8 mouse cellular contexts compared by ENCODE assay signal in genomic region chr5:38039796-38040195, GRCm38 (mm10). TPM values are rescaled to one million over a fixed set of nuclear protein-coding genes. Genes with fewer than 3 reads are reported as not detected.
DNase-seq lines count a peak whose midpoint lies in the region; ATAC-seq and TF ChIP-seq lines count a peak whose summit lies in the region.

No protein-coding gene starts in this region.

- H3K4me2 ChIP-seq in kidney, embryonic 15.5 days, result peak overlapping the region; percentile 86
- H3K4me2 ChIP-seq in hindbrain, postnatal 0 days (ENCODE audit: low read depth, low read length), result peak overlapping the region; percentile 75
- H3K4me2 ChIP-seq in midbrain, embryonic 14.5 days (ENCODE audit: low read length), result peak overlapping the region; percentile 79

- WGBS in kidney, embryonic 15.5 days, result 28% methylated on average over 9 of the region's 9 CpGs
- WGBS in hindbrain, postnatal 0 days, result 26% methylated on average over 9 of the region's 9 CpGs
- WGBS in midbrain, embryonic 14.5 days, result 28% methylated on average over 9 of the region's 9 CpGs

- no peak for DNase-seq in kidney, postnatal 10 days
- no peak for DNase-seq in hindbrain, postnatal 0 days (ENCODE audit: low spot score)
- DNase-seq in midbrain, embryonic 14.5 days, result no peak
- no peak for DNase-seq in gastrocnemius, postnatal 10 days
- no peak for DNase-seq in layer of hippocampus, postnatal 36 days
- DNase-seq in kidney, postnatal 14 days, result no peak

- H3K4me3 ChIP-seq in kidney, embryonic 15.5 days (replicated peaks), result peak overlapping the region; percentile 96
- peak overlapping the region; percentile 81 for H3K4me3 ChIP-seq in cortical plate, adult 2 months (ENCODE audit: insufficient read depth, low read length)
- H3K4me3 ChIP-seq in hindbrain, postnatal 0 days (ENCODE audit: low read length), result peak overlapping the region; percentile 95
- H3K4me3 ChIP-seq in midbrain, embryonic 14.5 days (replicated peaks; ENCODE audit: low read depth, low read length), result peak overlapping the region; percentile 61

- no peaks in the 10 kb centered on the region for H3K9me3 ChIP-seq in kidney, embryonic 15.5 days (replicated peaks)
- H3K9me3 ChIP-seq in hindbrain, postnatal 0 days (ENCODE audit: low read length), result no peaks in the 10 kb centered on the region
- no peaks in the 10 kb centered on the region for H3K9me3 ChIP-seq in midbrain, embryonic 14.5 days (ENCODE audit: control insufficient read depth, low read length)

- no peak for TF ChIP-seq CTCF in cortical plate, adult 2 months (IDR thresholded peaks at IDR 0.05; ENCODE audit: extremely low read depth, insufficient read depth, low read length)
- no peak for TF ChIP-seq CTCF in hindbrain, postnatal 0 days (IDR thresholded peaks at IDR 0.05; ENCODE audit: low read depth)

- peak overlapping the region; percentile 91 for H3K9ac ChIP-seq in kidney, embryonic 15.5 days
- peak overlapping the region; percentile 83 for H3K9ac ChIP-seq in hindbrain, postnatal 0 days (replicated peaks; ENCODE audit: low read length)
- peak overlapping the region; percentile 74 for H3K9ac ChIP-seq in midbrain, embryonic 14.5 days (replicated peaks; ENCODE audit: low read length)

- no peak for TF ChIP-seq POLR2A in cortical plate, adult 2 months (IDR thresholded peaks at IDR 0.05; ENCODE audit: extremely low read depth, insufficient read depth, low read length)

- H3K4me1 ChIP-seq in kidney, embryonic 15.5 days, result peaks cover 11% of the 10 kb centered on the region
- H3K4me1 ChIP-seq in cortical plate, adult 2 months (ENCODE audit: control insufficient read depth, insufficient read depth, low read length), result peaks cover 4% of the 10 kb centered on the region; the same call in 1 of the 2 replicates
- no peaks in the 10 kb centered on the region for H3K4me1 ChIP-seq in hindbrain, postnatal 0 days (ENCODE audit: insufficient read depth, low read length)
- H3K4me1 ChIP-seq in midbrain, embryonic 14.5 days (ENCODE audit: control insufficient read depth, insufficient read depth, low read length), result 0 out of 2 replicates have a peak, but pooled peaks cover 6% of the 10 kb centered on the region

- peaks cover 18% of the 10 kb centered on the region for H3K27me3 ChIP-seq in kidney, embryonic 15.5 days
- H3K27me3 ChIP-seq in hindbrain, postnatal 0 days (ENCODE audit: insufficient read depth, low read length), result no peaks in the 10 kb centered on the region
- no peaks in the 10 kb centered on the region for H3K27me3 ChIP-seq in midbrain, embryonic 14.5 days (ENCODE audit: control insufficient read depth, insufficient read depth, low read length)

- H3K36me3 ChIP-seq in kidney, embryonic 15.5 days, result peaks cover 10% of the 10 kb centered on the region; the same call in 1 of the 2 replicates
- no peaks in the 10 kb centered on the region for H3K36me3 ChIP-seq in hindbrain, postnatal 0 days (ENCODE audit: insufficient read depth, low read length)
- peaks cover 5% of the 10 kb centered on the region; the same call in 1 of the 2 replicates for H3K36me3 ChIP-seq in midbrain, embryonic 14.5 days (ENCODE audit: control insufficient read depth, insufficient read depth, low read length)

- ATAC-seq in kidney, embryonic 15.5 days (replicated peaks; ENCODE audit: low FRiP score), result no peak
- ATAC-seq in hindbrain, postnatal 0 days, result 0 out of 2 replicates have a peak, but pooled peaks have one; percentile 11
- no peak for ATAC-seq in midbrain, embryonic 14.5 days (ENCODE audit: low FRiP score, low TSS enrichment)

- no peak overlapping the region for H3K27ac ChIP-seq in kidney, embryonic 15.5 days
- no peak overlapping the region for H3K27ac ChIP-seq in cortical plate, adult 2 months (ENCODE audit: insufficient read depth, low read length)
- peak overlapping the region; percentile 85; the same call in 1 of the 2 replicates for H3K27ac ChIP-seq in hindbrain, postnatal 0 days
- H3K27ac ChIP-seq in midbrain, embryonic 14.5 days (replicated peaks; ENCODE audit: low read depth, low read length), result peak overlapping the region; percentile 78; the same call in 1 of the 2 replicates

RNA-seq across cellular contexts. Expression of gene Stx18, which starts 1.3 kb away (rescaled TPM):
- 43.6 and 44.7 TPM in 2 replicates for polyA plus RNA-seq in kidney, embryonic 15.5 days (2015; fragmentation: Nextera tagmentation; extraction: Ambion mirVana)
- polyA plus RNA-seq in cortical plate, adult 2 months (2012; rRNA removed), result 47.3 and 50.4 TPM in 2 replicates
- 15.6 and 25.2 TPM in 2 replicates for total RNA-seq in hindbrain, postnatal 0 days (2014; rRNA removed)
- 31.8 and 32.8 TPM in 2 replicates for polyA plus RNA-seq in hindbrain, postnatal 0 days (2015; fragmentation: Nextera tagmentation; extraction: Ambion mirVana)
- 29.5 and 33.2 TPM in 2 replicates for polyA plus RNA-seq in midbrain, embryonic 14.5 days (2014; fragmentation: Nextera tagmentation; extraction: Ambion mirVana)
- total RNA-seq in gastrocnemius, postnatal 10 days (2021), result 10 to 100 TPM; 15.5 to 18.3 TPM
- 10 to 100 TPM; 37.1 to 39.9 TPM for total RNA-seq in layer of hippocampus, postnatal 36 days (2021)

Comparison
In these comparisons a context has a peak if more than half of its experiments do, and no peak if none do; other contexts are left out.
1. H3K27ac ChIP-seq: peak in hindbrain, postnatal 0 days (single experiment) and midbrain, embryonic 14.5 days (single experiment); none in kidney, embryonic 15.5 days (single experiment) and cortical plate, adult 2 months (single experiment).
2. Peak in every context shown above with its lines, with median percentiles within 50 percentile points of each other: H3K4me2 ChIP-seq, H3K4me3 ChIP-seq and H3K9ac ChIP-seq.